In the genomic region with DNA sequence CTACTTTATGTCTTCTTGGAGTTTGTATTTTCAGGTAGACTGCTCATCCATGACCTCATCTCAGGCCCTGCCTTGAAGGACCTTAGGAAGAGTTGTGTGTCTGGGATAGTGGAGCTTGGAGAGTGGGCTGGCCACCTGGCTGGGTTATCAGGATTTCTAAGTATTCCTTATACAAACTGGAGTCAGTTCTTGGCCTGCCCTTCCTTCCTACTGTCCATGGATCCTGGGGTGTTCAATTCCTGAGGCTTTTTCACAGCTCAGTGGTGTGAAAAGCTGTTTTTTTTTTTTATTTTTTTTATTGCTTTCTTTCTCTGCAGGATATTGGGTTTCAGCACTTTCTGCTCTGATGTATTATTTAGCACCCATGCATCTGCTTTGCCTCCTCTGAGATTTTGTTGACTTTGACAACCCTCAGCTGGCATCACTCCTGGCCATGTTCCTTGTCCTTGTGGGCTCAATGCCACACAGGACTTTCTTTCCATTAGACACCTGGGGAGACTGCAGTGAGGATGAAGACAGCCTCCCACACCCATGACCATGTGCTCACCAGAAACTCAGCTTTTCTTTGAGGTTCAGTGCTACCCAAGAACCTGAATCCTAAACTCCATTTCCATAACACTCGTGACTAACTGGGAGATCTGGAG, we compare ENCODE assay signal across 22 mouse cellular contexts.
"Had no signal": no experiment of that assay in that cellular context is flagged by ENCODE, and none has a peak within 500 bp of the region (broad histone marks: within the 10 kb centered on the region; RNA-seq: fewer than 3 reads in every experiment).

No protein-coding gene starts in this region.

- H3K9ac ChIP-seq: forebrain, postnatal 0 days; hindbrain, embryonic 13.5 days; hindbrain, embryonic 15.5 days; limb, embryonic 13.5 days; limb, embryonic 15.5 days; liver, embryonic 13.5 days; liver, embryonic 15.5 days had no signal

- ATAC-seq: forebrain, postnatal 0 days; hindbrain, postnatal 0 days; intestine, embryonic 16.5 days had no signal

- H3K4me3 ChIP-seq: hindbrain, embryonic 13.5 days; hindbrain, embryonic 15.5 days; limb, embryonic 13.5 days; limb, embryonic 15.5 days; liver, embryonic 13.5 days; liver, embryonic 15.5 days had no signal

- H3K27me3 ChIP-seq: hindbrain, embryonic 13.5 days; hindbrain, embryonic 15.5 days; limb, embryonic 13.5 days; limb, embryonic 15.5 days; liver, embryonic 13.5 days; liver, embryonic 15.5 days had no signal

- DNase-seq: forebrain, postnatal 0 days; gastrocnemius, postnatal 14 days; gastrocnemius, postnatal 36 days; heart, adult 18-20 months; heart, postnatal 10 days; heart, postnatal 36 days; kidney, adult 18-20 months; kidney, adult 8-10 months; kidney, postnatal 10 days; layer of hippocampus, adult 9-11 months; layer of hippocampus, postnatal 36 days; left cerebral cortex, postnatal 4 days; liver, embryonic 13.5 days; lung, adult 18-20 months had no signal

- H3K27ac ChIP-seq: hindbrain, embryonic 13.5 days; hindbrain, embryonic 15.5 days; hindbrain, postnatal 0 days; limb, embryonic 13.5 days; limb, embryonic 15.5 days; liver, embryonic 13.5 days; liver, embryonic 15.5 days had no signal

- H3K36me3 ChIP-seq: hindbrain, embryonic 13.5 days; hindbrain, embryonic 15.5 days; limb, embryonic 13.5 days; limb, embryonic 15.5 days; liver, embryonic 13.5 days; liver, embryonic 15.5 days had no signal

- H3K4me2 ChIP-seq: heart, embryonic 11.5 days; hindbrain, embryonic 13.5 days; hindbrain, embryonic 15.5 days; limb, embryonic 13.5 days; limb, embryonic 15.5 days; liver, embryonic 13.5 days; liver, embryonic 15.5 days had no signal

- H3K4me1 ChIP-seq: hindbrain, embryonic 13.5 days; hindbrain, embryonic 15.5 days; limb, embryonic 13.5 days; limb, embryonic 15.5 days; liver, embryonic 13.5 days; liver, embryonic 15.5 days had no signal

- H3K9me3 ChIP-seq: hindbrain, embryonic 13.5 days; hindbrain, embryonic 15.5 days; limb, embryonic 13.5 days; limb, embryonic 15.5 days; liver, embryonic 13.5 days had no signal
